Mouse (Mus musculus) mesoderm, embryonic 11.5 days (tissue): Measurements from ENCODE around the gene Dut.
"Not testable (repeated sequence)": the region's sequence is repeated elsewhere in the genome, so short reads cannot be mapped to it uniquely, and the experiment has no call there.

Experiments used
- DNase-seq: peaks from one replicate; pipeline ENCODE4 v3.0.0-alpha.2; 2012; ENCODE audit warnings: low read depth, low spot score

Dut gene

DNA sequence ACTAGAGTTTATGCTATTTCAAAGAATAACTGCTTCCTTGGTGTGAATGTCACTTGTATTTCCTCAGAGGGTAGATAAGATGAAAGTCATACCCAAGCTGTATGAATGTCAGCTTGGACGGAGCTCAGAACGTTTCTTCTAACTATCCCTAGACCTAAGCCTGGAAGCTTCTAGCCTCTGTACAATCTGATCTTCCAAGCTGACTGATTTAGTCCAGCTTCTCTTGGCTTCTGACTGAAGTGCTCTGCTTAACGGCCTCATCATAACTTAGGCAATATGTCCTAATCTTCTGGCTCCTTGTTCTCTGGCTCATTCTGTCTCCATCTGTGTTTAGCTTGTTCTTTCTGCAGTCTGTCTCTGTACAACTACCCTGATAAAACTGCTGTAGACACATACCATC lies 7.6 kb downstream of the Dut start:
- DNase-seq: no peak

DNA sequence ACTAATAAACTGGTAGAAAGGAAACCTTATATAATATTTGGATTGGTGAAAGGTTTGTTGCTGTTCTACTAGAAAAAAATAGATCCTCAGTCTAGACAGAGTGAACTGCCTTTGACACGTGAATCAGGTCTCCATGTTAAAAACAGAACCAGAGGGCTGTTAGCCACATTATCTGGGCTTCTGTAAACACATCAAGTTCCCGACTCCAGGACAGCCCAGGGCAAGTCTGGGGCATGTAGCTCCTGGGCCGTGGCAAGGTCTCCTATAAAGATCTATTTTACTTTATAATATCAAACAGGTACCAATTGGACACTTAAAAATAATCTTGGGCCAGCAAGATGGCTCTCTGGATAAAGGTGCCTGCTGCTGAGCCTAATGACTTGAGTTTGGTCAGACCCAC lies 8.9 kb downstream of the Dut start:
- DNase-seq: no peak

- peak; percentile 43 for DNase-seq
Measured at GRCm38 (mm10) chr2:125259230-125260120, 12.5 kb downstream of the Dut start.

GRCm38 (mm10) chr2:125260326-125260725 lies 13.3 kb downstream of the Dut start:
- DNase-seq: no peak

GRCm38 (mm10) chr2:125263056-125263455 lies 16.1 kb downstream of the Dut start:
- peak; percentile 38 for DNase-seq

DNA sequence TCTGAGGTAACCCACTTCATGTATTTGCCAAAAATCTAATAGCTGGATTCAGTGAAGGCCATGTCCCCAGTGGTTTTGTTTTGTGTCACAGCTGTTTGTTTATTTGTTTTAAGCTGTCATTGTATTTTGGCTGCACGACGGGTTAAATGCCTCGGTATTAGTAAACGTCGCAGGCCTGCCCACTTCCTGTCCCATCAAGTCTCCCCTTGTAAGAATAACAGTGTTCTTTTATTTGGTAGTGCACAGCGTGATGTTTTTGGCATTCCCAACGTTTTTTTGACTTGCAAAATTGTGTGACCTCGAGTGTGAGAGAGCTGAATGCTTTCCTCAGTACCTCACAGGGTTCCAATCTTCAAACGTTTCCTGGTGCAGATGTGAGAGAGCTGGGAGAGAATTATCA lies 16.8 kb downstream of the Dut start:
- no peak for DNase-seq

GRCm38 (mm10) chr2:125268876-125269275 lies 21.9 kb downstream of the Dut start:
- peak; percentile 35 for DNase-seq

- no peak for DNase-seq
Measured at GRCm38 (mm10) chr2:125275617-125276016, 28.6 kb downstream of the Dut start.

- no peak for DNase-seq
Measured at GRCm38 (mm10) chr2:125276692-125277091, 29.7 kb downstream of the Dut start.

DNA sequence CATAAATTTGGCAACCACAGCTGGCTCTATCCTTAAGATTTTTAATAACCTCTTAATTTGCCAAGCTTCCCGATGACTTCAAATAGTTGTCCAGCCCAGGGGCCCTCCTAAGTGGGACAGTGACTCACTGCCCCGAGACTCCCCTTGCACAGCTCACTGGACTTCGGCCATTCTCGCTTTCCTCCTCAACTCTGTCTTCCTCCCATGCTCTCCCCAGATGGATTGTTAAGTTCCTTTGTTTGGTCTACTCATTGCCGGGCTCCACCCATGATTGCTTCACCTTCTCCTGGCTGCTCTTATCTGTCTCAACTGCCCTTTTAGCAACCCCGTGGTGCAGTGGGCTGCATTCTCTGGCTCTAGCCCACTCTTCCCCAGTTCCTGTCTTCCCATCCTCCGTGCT lies 31.5 kb downstream of the Dut start:
- DNase-seq: no peak

DNA sequence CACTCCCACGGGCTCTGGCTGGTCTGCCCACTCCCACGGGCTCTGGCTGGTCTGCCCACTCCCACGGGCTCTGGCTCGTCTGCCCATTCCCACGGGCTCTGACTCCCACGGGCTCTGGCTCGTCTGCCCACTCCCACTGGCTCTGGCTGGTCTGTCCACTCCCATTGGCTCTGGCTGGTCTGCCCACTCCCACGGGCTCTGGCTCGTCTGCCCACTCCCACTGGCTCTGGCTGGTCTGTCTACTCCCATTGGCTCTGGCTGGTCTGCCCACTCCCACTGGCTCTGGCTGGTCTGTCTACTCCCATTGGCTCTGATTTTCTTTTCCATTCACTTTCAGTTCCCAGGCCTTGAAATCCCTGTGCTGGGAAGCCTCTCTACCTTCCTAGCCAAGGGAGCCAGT lies 33.0 kb downstream of the Dut start:
- not testable (repeated sequence) for DNase-seq

GRCm38 (mm10) chr2:125282334-125283206 lies 35.6 kb downstream of the Dut start:
- DNase-seq: peak; percentile 57

DNA sequence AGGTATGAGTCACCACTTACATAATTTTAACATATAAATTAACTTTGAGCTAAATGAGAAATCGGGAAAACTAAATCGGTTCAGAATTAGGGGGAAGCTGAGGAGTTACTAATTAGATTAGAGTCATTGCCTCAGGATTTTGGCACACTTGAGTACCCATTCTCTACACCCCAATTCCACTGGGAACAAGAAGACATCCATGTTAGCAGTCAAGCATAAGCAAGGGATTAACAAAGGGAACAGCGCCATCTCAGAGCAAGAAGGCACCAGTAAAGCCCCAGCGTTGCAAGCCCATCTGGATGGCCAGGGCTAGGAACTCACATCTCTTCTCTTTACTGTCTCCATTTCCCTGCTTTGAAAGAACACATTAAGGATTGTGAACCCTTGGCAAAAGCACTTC lies 38.8 kb downstream of the Dut start:
- DNase-seq: no peak

GRCm38 (mm10) chr2:125290197-125290965 lies 43.4 kb downstream of the Dut start:
- DNase-seq: no peak

GRCm38 (mm10) chr2:125291101-125291500 lies 44.1 kb downstream of the Dut start:
- DNase-seq: no peak

- no peak for DNase-seq
Measured at GRCm38 (mm10) chr2:125292616-125293015, 45.6 kb downstream of the Dut start.

GRCm38 (mm10) chr2:125293969-125294491 lies 47.0 kb downstream of the Dut start:
- no peak for DNase-seq

- no peak for DNase-seq
Measured at GRCm38 (mm10) chr2:125295526-125295925, 48.5 kb downstream of the Dut start.

DNA sequence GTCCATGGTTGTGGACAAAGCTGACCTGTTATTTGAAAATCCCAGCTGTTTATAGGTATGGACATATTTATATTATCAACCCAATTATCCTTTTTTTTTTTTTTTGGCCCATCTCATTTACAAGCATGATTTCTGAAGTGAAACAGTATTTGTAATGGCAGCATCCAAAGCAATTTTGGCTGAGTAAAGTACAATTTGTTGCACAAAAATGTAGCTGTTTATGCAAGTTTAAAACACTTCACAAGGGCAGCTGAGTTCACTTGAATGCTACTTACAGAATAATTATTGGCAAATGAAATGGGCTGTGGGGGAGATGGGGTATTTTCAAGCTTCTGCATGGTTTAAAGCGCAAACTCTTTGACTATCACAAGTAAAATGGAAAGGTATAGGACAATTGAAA lies 51.9 kb downstream of the Dut start:
- no peak for DNase-seq

GRCm38 (mm10) chr2:125301877-125302624 lies 55.1 kb downstream of the Dut start:
- DNase-seq: no peak

DNA sequence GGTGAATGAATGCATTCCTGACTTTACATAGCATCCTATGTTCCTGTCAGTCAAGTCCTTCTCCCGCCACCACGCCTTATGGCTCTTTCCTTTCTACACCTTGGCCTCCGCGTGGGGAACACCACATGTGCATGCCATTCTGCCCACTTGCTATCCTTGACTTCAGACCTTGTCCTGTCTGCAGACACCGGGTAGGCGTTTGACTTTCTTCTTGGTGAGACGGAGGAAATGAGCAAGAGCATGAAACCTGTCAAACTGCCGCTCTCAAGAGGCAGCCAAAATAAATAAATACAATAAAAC lies 55.6 kb downstream of the Dut start:
- no peak for DNase-seq
